Mouse (Mus musculus) heart, adult 2 months (tissue): ENCODE results near the gene Trpv2.

Experiments
- EP300 ChIP-seq: fragments of 200-500 bp; IDR thresholded peaks from 2 replicates; pipeline ENCODE4 v1.6.1; 2011; ENCODE audit warnings: low read depth, low read length, control low read depth; ENCODE audit not compliant: insufficient read depth
- POLR2A ChIP-seq: fragments of 200-500 bp; IDR thresholded peaks from 2 replicates; pipeline ENCODE4 v1.6.1; 2011; ENCODE audit warnings: mild to moderate bottlenecking, low read depth, low read length, control low read depth; ENCODE audit not compliant: insufficient read depth

DNA sequence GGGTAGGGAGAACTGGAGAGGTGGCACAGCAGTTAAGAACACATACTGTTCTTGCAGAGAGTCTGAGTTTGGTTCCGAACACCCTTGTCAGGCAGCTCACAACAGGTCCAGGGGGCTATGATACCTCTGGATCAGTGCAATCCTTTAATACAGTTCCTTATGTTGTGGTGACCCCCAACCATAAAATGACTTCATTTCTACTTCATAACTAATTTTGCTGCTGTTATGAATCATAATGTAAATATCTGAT is 33.6 kb downstream of the Trpv2 start:
- no peak for TF ChIP-seq POLR2A
- TF ChIP-seq EP300 = no peak
